Mouse (Mus musculus): ENCODE data around the gene Cybrd1. TPM values are rescaled to one million over a fixed set of nuclear protein-coding genes. Genes with fewer than 3 reads are reported as not detected.
A peak's percentile ranks its signal among the peaks of the same experiment; 100 is the strongest.

The Cybrd1 gene
- total RNA-seq, 1 experiment from 2014 or later = 0.14 TPM

GRCm38 (mm10) chr2:71162831-71163621 is 45.3 kb downstream of the Cybrd1 start:
- no peak for ATAC-seq (replicated peaks; ENCODE audit: low read depth, poor library complexity, severe bottlenecking)

- ATAC-seq (replicated peaks; ENCODE audit: low read depth, poor library complexity, severe bottlenecking) = no peak
These were observed 49.5 kb downstream of the Cybrd1 start for GRCm38 (mm10) chr2:71167211-71167610.

GRCm38 (mm10) chr2:71168461-71169021 is 50.8 kb downstream of the Cybrd1 start:
- no peak for ATAC-seq (replicated peaks; ENCODE audit: low read depth, poor library complexity, severe bottlenecking)

- no peak for ATAC-seq (replicated peaks; ENCODE audit: low read depth, poor library complexity, severe bottlenecking)
These were observed 55.3 kb downstream of the Cybrd1 start for GRCm38 (mm10) chr2:71173031-71173430.

- no peak for ATAC-seq (replicated peaks; ENCODE audit: low read depth, poor library complexity, severe bottlenecking)
These were observed 58.9 kb downstream of the Cybrd1 start for GRCm38 (mm10) chr2:71176329-71177249.

GRCm38 (mm10) chr2:71177250-71177615 is 59.5 kb downstream of the Cybrd1 start:
- no peak for ATAC-seq (replicated peaks; ENCODE audit: low read depth, poor library complexity, severe bottlenecking)

- no peak for ATAC-seq (replicated peaks; ENCODE audit: low read depth, poor library complexity, severe bottlenecking)
These were observed 60.0 kb downstream of the Cybrd1 start for GRCm38 (mm10) chr2:71177760-71178159.

- ATAC-seq (replicated peaks; ENCODE audit: low read depth, poor library complexity, severe bottlenecking) = no peak
These were observed 62.0 kb downstream of the Cybrd1 start for GRCm38 (mm10) chr2:71179716-71180115.

- no peak for ATAC-seq (replicated peaks; ENCODE audit: low read depth, poor library complexity, severe bottlenecking)
These were observed 63.0 kb downstream of the Cybrd1 start for GRCm38 (mm10) chr2:71180566-71181217.

- peak; percentile 29; the same call in 1 of the 2 replicates for ATAC-seq (replicated peaks; ENCODE audit: low read depth, poor library complexity, severe bottlenecking)
These were observed 70.2 kb downstream of the Cybrd1 start for GRCm38 (mm10) chr2:71187950-71188349.

GRCm38 (mm10) chr2:71188861-71189260 is 71.1 kb downstream of the Cybrd1 start:
- ATAC-seq (replicated peaks; ENCODE audit: low read depth, poor library complexity, severe bottlenecking) = no peak

- ATAC-seq (replicated peaks; ENCODE audit: low read depth, poor library complexity, severe bottlenecking) = no peak
These were observed 73.9 kb downstream of the Cybrd1 start for GRCm38 (mm10) chr2:71191391-71192194.

GRCm38 (mm10) chr2:71192195-71192807 is 74.6 kb downstream of the Cybrd1 start:
- no peak for ATAC-seq (replicated peaks; ENCODE audit: low read depth, poor library complexity, severe bottlenecking)

Other genes starting within 250 kb of the Cybrd1 start
- 14.0 and 18.1 TPM in 2 replicates for gene Dcaf17, start 62.6 kb upstream of the Cybrd1 start, total RNA-seq (2017)
- gene Mettl8, start 62.3 kb upstream of the Cybrd1 start, total RNA-seq (2017) = 18.7 and 28.3 TPM in 2 replicates
- gene Dync1i2, start 93.8 kb downstream of the Cybrd1 start, total RNA-seq (2017) = 112 and 117 TPM in 2 replicates
- gene Slc25a12, start 249.8 kb downstream of the Cybrd1 start, total RNA-seq (2017) = 36.8 and 48.2 TPM in 2 replicates